Comparison of ENCODE assay signal across 16 mouse cellular contexts in genomic region chr4:107021464-107021863, GRCm38 (mm10). TPM values are rescaled to one million over a fixed set of nuclear protein-coding genes. Genes with fewer than 3 reads are reported as not detected.
A peak's percentile ranks its signal among the peaks of the same experiment; 100 is the strongest.
DNase-seq lines count a peak whose midpoint lies in the region; ATAC-seq and TF ChIP-seq lines count a peak whose summit lies in the region.
"Had no signal": no experiment of that assay in that cellular context is flagged by ENCODE, and none has a peak within 500 bp of the region (broad histone marks: within the 10 kb centered on the region; RNA-seq: fewer than 3 reads in every experiment).

No protein-coding gene starts in this region.

- no peaks in the 10 kb centered on the region; the same call in 1 of the 2 replicates for H3K79me2 ChIP-seq in CH12.LX (replicated peaks; ENCODE audit: control insufficient read depth, extremely low read depth, insufficient read depth, poor library complexity, severe bottlenecking)

- TF ChIP-seq POLR2A in CH12.LX (IDR thresholded peaks at IDR 0.05; ENCODE audit: low read depth, low read length), result no peak

- TF ChIP-seq RAD21 in CH12.LX (IDR thresholded peaks at IDR 0.05; ENCODE audit: low read depth, low read length), result no peak; the same call in 1 of the 2 replicates

- H3K27ac ChIP-seq in layer of hippocampus, adult 2 months, result no peak overlapping the region
- H3K27ac ChIP-seq in CH12.LX (ENCODE audit: insufficient read depth, low read depth), result no peak overlapping the region
- H3K27ac ChIP-seq in intestine, embryonic 16.5 days (ENCODE audit: low read length), result 0 out of 2 replicates have a peak overlapping the region, but pooled peaks have one; percentile 55
- H3K27ac ChIP-seq: liver, embryonic 15.5 days had no signal

- H3K9ac ChIP-seq in CH12.LX (ENCODE audit: insufficient read depth, low read depth), result no peak overlapping the region
- H3K9ac ChIP-seq in intestine, embryonic 16.5 days (ENCODE audit: low read depth, low read length), result no peak overlapping the region
- H3K9ac ChIP-seq: liver, embryonic 15.5 days had no signal

- H3K4me1 ChIP-seq in CH12.LX (ENCODE audit: control insufficient read depth in 1 of 2, insufficient read depth in 2 of 2), result peaks cover 9 to 100% of the 10 kb centered on the region in 2 experiments
- peaks cover 49% of the 10 kb centered on the region for H3K4me1 ChIP-seq in intestine, embryonic 16.5 days (ENCODE audit: control insufficient read depth, insufficient read depth, low read length)

- dilution Hi-C loops in CH12.LX (cut with MboI; ENCODE audit: extremely low pct_ligation_motif_present, extremely low pct_unique_long_range_greater_than_20kb, low sequenced_read_pairs), result no loop called here

- no peak overlapping the region for H3K4me3 ChIP-seq in layer of hippocampus, adult 2 months
- no peak overlapping the region for H3K4me3 ChIP-seq in CH12.LX (replicated peaks in 1 of 3; ENCODE audit: low read depth in 2 of 3, low read length in 2 of 3, poor library complexity in 1 of 3)
- H3K4me3 ChIP-seq in intestine, embryonic 16.5 days (ENCODE audit: low read length), result no peak overlapping the region
- H3K4me3 ChIP-seq: liver, embryonic 15.5 days had no signal

- peak; percentile 20 for DNase-seq in adrenal gland, postnatal 14 days
- DNase-seq in adrenal gland, adult 8-10 months, result no peak
- no peak for DNase-seq in layer of hippocampus, adult 2 months (ENCODE audit: low spot score in 2 of 2)
- no peak for DNase-seq in layer of hippocampus, adult 8-10 months (ENCODE audit: low spot score in 2 of 2)
- DNase-seq in CH12.LX (ENCODE audit: extremely low read depth), result peak; percentile 80
- no peak for DNase-seq in ovary, adult 18-20 months (ENCODE audit: low spot score)
- DNase-seq: cerebellum, adult 18-20 months; gastrocnemius, postnatal 14 days; kidney, adult 11 months; kidney, postnatal 4 days; layer of hippocampus, postnatal 36 days; lung, postnatal 36 days had no signal

- peaks cover 2 to 68% of the 10 kb centered on the region in 2 experiments for H3K36me3 ChIP-seq in CH12.LX (replicated peaks in 1 of 2; ENCODE audit: control insufficient read depth in 1 of 2, insufficient read depth in 1 of 2, low read length in 1 of 2)
- no peaks in the 10 kb centered on the region for H3K36me3 ChIP-seq in intestine, embryonic 16.5 days (ENCODE audit: control insufficient read depth, insufficient read depth, low read length)

- no peaks in the 10 kb centered on the region for H3K9me3 ChIP-seq in CH12.LX (replicated peaks; ENCODE audit: low read length)
- H3K9me3 ChIP-seq in intestine, embryonic 16.5 days (ENCODE audit: control insufficient read depth, low read length), result no peaks in the 10 kb centered on the region
- H3K9me3 ChIP-seq: liver, embryonic 15.5 days had no signal

- no peaks in the 10 kb centered on the region for H3K27me3 ChIP-seq in CH12.LX (replicated peaks)
- H3K27me3 ChIP-seq in intestine, embryonic 16.5 days (replicated peaks; ENCODE audit: control insufficient read depth, insufficient read depth, low read length), result no peaks in the 10 kb centered on the region
- H3K27me3 ChIP-seq: liver, embryonic 15.5 days had no signal

- no peak overlapping the region for H3K4me2 ChIP-seq in CH12.LX (ENCODE audit: insufficient read depth, low read depth, poor library complexity, severe bottlenecking)
- no peak overlapping the region for H3K4me2 ChIP-seq in intestine, embryonic 16.5 days (ENCODE audit: low read depth, low read length)
- H3K4me2 ChIP-seq: heart, embryonic 11.5 days; liver, embryonic 15.5 days had no signal

- peak; percentile 24 for TF ChIP-seq CTCF in layer of hippocampus, adult 2 months (conservative IDR thresholded peaks at IDR 0.05)
- peak in 1 of 2 experiments; percentile 17; a peak in 1 of 4 replicates for TF ChIP-seq CTCF in CH12.LX (conservative IDR thresholded peaks at IDR 0.05 in 1 of 2, IDR thresholded peaks at IDR 0.05 in 1 of 2; ENCODE audit: low read depth in 2 of 2, low read length in 2 of 2)

- WGBS in intestine, embryonic 16.5 days, result 59% methylated on average over 3 of the region's 3 CpGs

- in situ Hi-C loops in CH12.LX (cut with MboI; ENCODE audit: low pct_ligation_motif_present, low pct_unique_long_range_greater_than_20kb, low sequenced_read_pairs), result no loop called here

- no peak for ATAC-seq in intestine, embryonic 16.5 days
- ATAC-seq in granulocyte monocyte progenitor cell, adult 5-6 weeks (replicated peaks; ENCODE audit: poor library complexity, severe bottlenecking), result no peak

- peak; percentile 23; the same call in 1 of the 2 replicates for TF ChIP-seq EP300 in CH12.LX (IDR thresholded peaks at IDR 0.05; ENCODE audit: low read length)

TF ChIP-seq in CH12.LX, 34 proteins besides CTCF, POLR2A, EP300 and RAD21:
- TF ChIP-seq RCOR1 (conservative IDR thresholded peaks at IDR 0.05; ENCODE audit: low read depth, low read length), result no peak
- 0 out of 2 replicates have a peak, but pooled peaks have one; percentile 12 for TF ChIP-seq ELF1 (IDR thresholded peaks at IDR 0.05; ENCODE audit: low read depth, low read length)
- TF ChIP-seq TCF12 (IDR thresholded peaks at IDR 0.05; ENCODE audit: low read depth, low read length), result peak; percentile 18; the same call in 1 of the 2 replicates
- peak; percentile 31; the same call in 1 of the 2 replicates for TF ChIP-seq MEF2A (IDR thresholded peaks at IDR 0.05; ENCODE audit: borderline replicate concordance, low read depth, low read length)
- TF ChIP-seq JUND (conservative IDR thresholded peaks at IDR 0.05; ENCODE audit: low read depth, low read length), result no peak
- TF ChIP-seq GABPA (IDR thresholded peaks at IDR 0.05; ENCODE audit: insufficient replicate concordance, low read depth, low read length), result no peak
- peak; percentile 60 for TF ChIP-seq BHLHE40 (IDR thresholded peaks at IDR 0.05; ENCODE audit: low read depth, low read length)
- peak; percentile 76 for TF ChIP-seq ETS1 (conservative IDR thresholded peaks at IDR 0.05; ENCODE audit: low read depth, low read length)
- TF ChIP-seq MAFK (IDR thresholded peaks at IDR 0.05; ENCODE audit: insufficient replicate concordance, low read length), result no peak

RNA-seq across cellular contexts. Expression of gene Mrpl37, which starts 45.2 kb away (rescaled TPM):
- 98.8 and 100 TPM in 2 replicates for total RNA-seq in adrenal gland, postnatal 14 days (2021)
- 100 to 1,000 TPM; 102 to 114 (median 112) TPM for total RNA-seq in adrenal gland, adult 8-10 months (2022)
- 10 to 100 TPM; 59.4 to 59.9 TPM for total RNA-seq in layer of hippocampus, adult 2 months (2021)
- 10 to 100 TPM; 55.4 to 67.1 (median 61.9) TPM for total RNA-seq in layer of hippocampus, adult 8-10 months (2022)
- total RNA-seq in CH12.LX (2012; rRNA removed), result 53.5 and 60.0 TPM in 2 replicates
- 45.1 and 53.6 TPM in 2 replicates for total RNA-seq in CH12.LX (2014; rRNA removed)
- polyA plus RNA-seq in CH12.LX (2012; ENCODE audit: insufficient read length, low read depth), result 85.2 and 123 TPM in 2 replicates
- 112 and 117 TPM in 2 replicates for polyA plus RNA-seq in intestine, embryonic 16.5 days (2015; fragmentation: Nextera tagmentation; extraction: Ambion mirVana)
- total RNA-seq in granulocyte monocyte progenitor cell, adult 5-6 weeks (2014; fragmentation: Nextera tagmentation), result 78.5 and 105 TPM in 2 replicates
- total RNA-seq in granulocyte monocyte progenitor cell, adult 5-6 weeks (2017), result 56.6 and 61.0 TPM in 2 replicates

RNA-seq across cellular contexts. Expression of gene Cyb5rl, which starts 45.3 kb away (rescaled TPM):
- total RNA-seq in adrenal gland, postnatal 14 days (2021), result 17.0 and 20.1 TPM in 2 replicates
- total RNA-seq in adrenal gland, adult 8-10 months (2022), result 10 to 100 TPM; 28.6 to 43.4 (median 29.7) TPM
- total RNA-seq in layer of hippocampus, adult 2 months (2021), result 1 to 10 TPM; 3.9 to 9.6 TPM
- total RNA-seq in layer of hippocampus, adult 8-10 months (2022), result 10 to 100 TPM in 1 of 4 experiments, 1 to 10 TPM in 3; 6.0 to 10.5 (median 7.5) TPM
- total RNA-seq in CH12.LX (2012; rRNA removed) (14.0 and 16.4 TPM in 2 replicates), CH12.LX (2014; rRNA removed) (22.7 and 23.4 TPM in 2 replicates)
- polyA plus RNA-seq in CH12.LX (2012; ENCODE audit: insufficient read length, low read depth), result 19.3 and 24.9 TPM in 2 replicates
- polyA plus RNA-seq in intestine, embryonic 16.5 days (2015; fragmentation: Nextera tagmentation; extraction: Ambion mirVana), result 7.2 and 7.7 TPM in 2 replicates
- total RNA-seq in granulocyte monocyte progenitor cell, adult 5-6 weeks (2014; fragmentation: Nextera tagmentation), result 8.8 and 10.4 TPM in 2 replicates
- total RNA-seq in granulocyte monocyte progenitor cell, adult 5-6 weeks (2017), result 7.2 and 10.9 TPM in 2 replicates

Comparison
In these comparisons a context has a peak if more than half of its experiments do, and no peak if none do; other contexts are left out.
1. DNase-seq: peak in adrenal gland, postnatal 14 days (single experiment) and CH12.LX (single experiment); none in adrenal gland, adult 8-10 months (single experiment), layer of hippocampus, adult 2 months (0 of 2), layer of hippocampus, adult 8-10 months (0 of 2) and ovary, adult 18-20 months (single experiment).